Mouse (Mus musculus): ENCODE measurements around the gene Parl.

Gene Parl

DNA sequence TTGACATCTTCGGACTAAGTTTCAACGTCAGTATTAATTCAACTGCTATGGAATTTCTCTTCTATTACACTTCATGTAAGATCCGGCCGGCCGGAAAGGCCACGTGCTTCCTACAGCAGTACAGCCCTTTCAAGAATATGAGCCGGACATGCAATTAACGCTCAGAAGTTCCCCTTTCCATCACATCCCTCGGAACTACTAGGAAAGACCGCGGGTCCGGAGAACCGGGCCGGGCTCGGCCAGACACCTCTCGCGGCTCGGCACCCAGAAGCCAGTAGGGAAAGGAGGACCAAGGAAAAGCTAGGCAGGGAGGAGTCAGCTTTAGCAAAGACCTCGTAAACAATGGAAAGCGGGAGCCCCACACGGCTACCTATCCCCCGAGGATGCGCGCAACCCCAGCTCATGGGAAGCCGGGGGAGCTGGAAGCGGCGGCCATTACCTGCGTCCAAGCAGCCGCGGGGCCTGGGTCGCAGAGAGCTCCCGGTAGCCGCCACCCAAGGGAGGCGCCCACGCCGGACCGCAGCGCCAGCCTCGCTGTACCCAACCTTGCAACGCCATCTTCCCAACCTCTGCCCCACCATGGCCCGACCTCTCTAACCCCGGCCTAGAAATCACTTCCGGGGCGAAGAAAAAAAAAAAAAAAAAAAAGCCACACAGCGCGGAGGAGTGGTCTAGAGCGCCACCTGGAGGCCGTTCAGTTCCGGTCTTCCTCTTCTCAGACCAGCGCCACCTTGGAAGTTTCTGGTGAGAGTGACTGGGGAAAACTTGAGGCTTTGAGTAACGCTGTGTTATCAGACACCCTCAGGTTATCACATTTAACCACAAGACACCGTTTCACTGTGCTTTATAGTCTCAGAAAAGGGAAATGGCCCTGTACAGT lies at the start of gene Parl:
Parl (minus strand) TSS at position 618 of the 880 bp plus-strand sequence.
- peak; percentile 73 for DNase-seq (ENCODE audit: low spot score)

DNA sequence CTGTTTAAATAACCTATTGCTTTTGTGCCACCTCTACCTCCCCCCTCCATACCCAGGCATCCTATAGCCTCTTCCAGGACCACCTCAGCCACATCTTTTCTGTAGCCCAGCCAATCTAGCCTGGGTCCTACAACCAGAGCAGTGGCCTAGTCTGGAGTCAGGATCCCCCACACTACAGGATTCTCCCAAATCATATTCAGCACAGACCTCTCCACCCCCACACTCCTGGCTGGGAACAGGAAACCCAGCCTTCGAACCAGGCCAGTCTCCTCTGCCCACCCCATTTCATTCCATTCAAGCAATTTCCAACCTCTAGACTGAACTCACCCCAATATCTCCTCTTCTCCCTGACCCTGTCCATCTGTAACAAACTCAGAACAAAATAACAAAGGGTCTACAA lies 43.3 kb upstream of the Parl start:
- no peak for DNase-seq (ENCODE audit: low spot score)

DNA sequence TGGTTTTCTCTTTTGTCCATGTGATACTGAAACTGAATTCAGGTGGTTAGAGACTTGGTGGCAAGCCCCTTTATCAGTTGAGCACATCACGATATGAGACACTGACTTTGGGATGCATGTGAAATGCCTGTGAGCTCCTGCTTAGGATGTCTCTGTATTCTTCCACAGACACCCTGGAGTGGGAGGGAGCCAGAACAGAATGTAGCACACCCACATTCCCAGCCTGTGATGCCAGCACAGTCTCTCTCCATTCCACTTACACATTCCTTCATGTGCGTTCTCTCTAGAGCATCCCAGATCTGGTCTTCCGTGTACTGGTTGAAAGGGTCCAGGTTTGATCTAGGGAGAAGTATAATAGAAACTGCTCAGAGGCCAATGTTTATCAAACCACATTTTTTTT lies 36.4 kb upstream of the Parl start:
- no peak for DNase-seq (ENCODE audit: low spot score)

DNA sequence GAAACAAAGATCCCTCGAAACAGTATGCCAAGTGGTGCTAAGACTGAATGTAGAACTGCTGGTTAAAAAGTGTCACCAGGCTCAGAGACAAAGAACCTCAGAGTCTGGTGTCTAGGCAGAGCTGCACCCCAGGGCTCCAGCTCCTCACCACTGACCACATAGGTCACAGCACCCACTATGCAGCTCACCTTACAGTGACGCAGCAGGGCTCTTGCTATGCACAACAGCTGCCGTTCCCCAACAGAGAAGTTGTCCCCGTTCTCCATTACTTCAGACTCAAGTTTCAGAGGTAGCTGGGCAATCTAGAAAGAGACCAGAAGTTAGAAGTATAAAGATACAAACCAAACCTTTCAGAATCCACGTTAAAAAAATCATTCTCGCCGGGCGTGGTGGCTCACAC lies 32.7 kb upstream of the Parl start:
- no peak for DNase-seq (ENCODE audit: low spot score)

DNA sequence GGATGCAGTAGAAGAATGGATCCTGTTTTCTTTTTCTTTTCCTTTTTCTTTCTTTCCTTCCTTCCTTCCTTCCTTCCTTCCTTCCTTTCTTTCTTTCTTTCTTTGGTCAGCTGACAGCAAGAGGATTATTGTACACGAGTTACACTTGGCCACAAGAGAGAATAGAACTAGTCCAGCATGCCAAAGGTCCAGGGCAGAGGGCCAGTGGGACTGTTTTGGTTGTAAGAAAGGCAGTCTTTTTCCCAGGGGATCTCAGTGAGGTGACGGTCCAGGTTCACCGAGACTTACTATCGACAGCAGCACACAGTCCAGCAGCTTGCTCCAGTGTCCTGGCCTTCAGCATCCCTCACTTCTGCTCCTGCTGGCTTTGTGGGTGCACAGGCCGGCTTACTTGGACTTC lies 26.1 kb upstream of the Parl start:
- DNase-seq (ENCODE audit: low spot score): no peak

GRCm38 (mm10) chr16:20325286-20325685 lies 23.1 kb upstream of the Parl start, which contains the start of gene Cyp2ab1:
Gene Cyp2ab1, minus strand, starts transcription at chr16:20325404.
- DNase-seq (ENCODE audit: low spot score): no peak

- no peak for DNase-seq (ENCODE audit: low spot score)
Measured at GRCm38 (mm10) chr16:20323907-20324306, 21.7 kb upstream of the Parl start.

DNA sequence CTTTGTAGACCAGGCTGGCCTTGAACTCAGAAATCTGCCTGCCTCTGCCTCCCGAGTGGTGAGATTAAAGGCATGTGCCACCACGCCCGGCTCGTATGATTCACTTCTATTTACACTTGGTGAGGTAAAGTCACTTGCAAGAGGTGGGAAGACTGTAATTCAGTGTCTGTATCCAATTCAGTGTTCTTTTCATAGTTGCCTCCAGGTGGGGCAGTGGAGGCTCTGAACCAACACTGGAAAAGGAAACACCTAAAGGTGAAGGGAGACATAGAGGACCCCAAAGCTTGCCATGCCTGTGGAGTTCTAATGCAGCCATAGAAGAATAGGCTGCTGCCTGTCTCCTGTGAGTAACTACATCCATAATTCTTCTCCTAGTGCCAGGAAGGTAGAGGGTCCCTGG lies 20.1 kb upstream of the Parl start:
- no peak for DNase-seq (ENCODE audit: low spot score)

DNA sequence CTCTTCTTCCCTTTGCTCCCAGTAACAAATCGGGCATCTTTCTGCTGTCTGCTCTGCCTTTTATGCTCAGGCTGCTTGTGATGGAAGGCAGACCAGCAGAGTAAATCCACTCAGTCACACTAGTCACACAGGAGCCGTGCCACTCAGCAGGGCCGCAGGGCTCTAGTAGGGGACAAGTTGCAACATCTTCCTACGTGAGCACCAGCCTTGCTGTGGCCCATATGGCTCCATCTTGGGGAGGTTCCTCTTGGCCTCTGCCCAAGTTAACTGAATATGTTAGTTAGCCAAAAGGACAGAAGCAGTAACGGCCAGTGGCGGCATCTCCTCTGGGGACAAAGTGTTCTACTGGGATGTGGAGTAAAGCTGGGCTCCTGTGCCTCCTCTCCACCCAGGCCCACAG lies 14.6 kb upstream of the Parl start:
- DNase-seq (ENCODE audit: low spot score): no peak

DNA sequence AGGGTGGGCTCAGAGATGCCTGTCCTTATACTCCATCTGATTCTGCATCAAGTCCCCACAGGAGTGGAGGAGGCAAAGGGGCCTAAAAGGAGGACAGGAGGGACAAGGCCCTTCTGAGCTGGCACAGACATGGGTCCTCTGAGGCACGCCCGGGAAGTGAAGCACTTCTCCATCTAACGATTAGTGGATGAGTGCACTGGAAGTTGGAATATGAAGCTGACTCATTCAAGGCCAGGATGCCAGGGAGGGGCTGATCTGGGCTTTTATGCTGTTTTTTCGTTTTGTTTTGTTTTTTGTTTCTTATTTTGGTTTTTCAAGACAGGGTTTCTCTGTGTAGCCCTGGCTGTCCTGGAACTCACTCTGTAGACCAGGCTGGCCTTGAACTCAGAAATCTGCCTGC lies 13.1 kb upstream of the Parl start:
- no peak for DNase-seq (ENCODE audit: low spot score)

DNA sequence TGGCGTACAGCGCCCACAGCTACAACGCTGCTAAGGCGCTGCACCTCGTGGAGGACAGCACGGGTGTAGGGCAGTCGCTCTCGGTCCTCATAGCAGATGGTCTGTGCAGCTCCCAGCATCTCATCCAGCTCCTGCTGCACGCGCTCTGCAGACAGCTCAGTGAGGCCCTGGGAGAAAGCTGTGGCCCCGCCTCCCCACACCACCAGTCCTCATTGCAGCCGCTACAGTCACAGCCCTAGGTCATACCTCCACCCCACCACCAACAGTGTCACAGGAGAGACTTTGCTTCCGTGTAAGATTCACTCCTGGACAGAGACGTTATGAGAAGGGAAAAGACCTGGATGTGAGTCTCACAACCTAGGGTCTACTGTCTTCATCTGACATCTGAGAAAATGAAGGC lies 10.1 kb upstream of the Parl start:
- no peak for DNase-seq (ENCODE audit: low spot score)

GRCm38 (mm10) chr16:20300076-20300475 lies 2.1 kb downstream of the Parl start:
- DNase-seq (ENCODE audit: low spot score): no peak

GRCm38 (mm10) chr16:20280238-20280637 lies 21.9 kb downstream of the Parl start:
- DNase-seq (ENCODE audit: low spot score): no peak

DNA sequence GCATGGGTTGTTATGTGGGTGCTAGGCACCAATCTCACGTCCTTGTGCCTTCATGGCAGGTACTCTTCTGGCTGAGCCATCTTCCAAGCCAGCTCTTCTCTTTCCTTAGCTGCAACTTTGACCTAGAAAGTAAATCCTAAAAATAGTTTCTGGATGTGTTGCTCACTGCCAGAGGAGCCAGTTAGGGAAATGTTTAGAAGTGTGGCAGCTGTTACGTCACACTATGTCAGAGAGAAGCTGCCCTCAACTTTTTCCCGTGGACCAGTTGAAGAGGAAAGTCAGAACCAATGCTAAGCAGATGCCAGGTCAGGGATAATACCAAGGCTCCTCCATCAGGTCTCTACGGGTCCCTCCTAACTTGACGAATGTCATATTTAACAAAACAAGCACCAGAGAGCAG lies 22.8 kb downstream of the Parl start:
- DNase-seq (ENCODE audit: low spot score): no peak

- no peak for DNase-seq (ENCODE audit: low spot score)
Measured at GRCm38 (mm10) chr16:20272994-20273393, 29.2 kb downstream of the Parl start.

GRCm38 (mm10) chr16:20271339-20271738 lies 30.8 kb downstream of the Parl start:
- DNase-seq (ENCODE audit: low spot score): no peak

DNA sequence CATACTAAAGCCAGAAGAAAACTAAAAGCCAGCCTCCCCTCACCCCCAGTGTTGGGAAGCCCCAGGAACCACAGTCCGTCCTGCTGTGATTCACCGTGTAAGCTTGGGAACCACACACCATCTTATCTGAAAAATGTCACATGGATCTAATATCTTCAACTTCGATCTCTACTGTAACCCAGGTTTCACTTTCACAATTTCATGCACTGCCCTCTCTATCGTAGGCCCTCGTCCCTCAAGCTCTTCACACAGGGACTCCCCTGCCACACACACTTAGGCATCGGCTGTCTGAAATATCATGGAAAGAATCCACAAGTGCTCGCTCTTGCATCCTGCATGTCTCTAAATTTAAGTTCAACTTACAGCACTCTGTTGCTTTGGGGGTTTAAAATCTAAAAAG lies 37.1 kb downstream of the Parl start:
- no peak for DNase-seq (ENCODE audit: low spot score)

DNA sequence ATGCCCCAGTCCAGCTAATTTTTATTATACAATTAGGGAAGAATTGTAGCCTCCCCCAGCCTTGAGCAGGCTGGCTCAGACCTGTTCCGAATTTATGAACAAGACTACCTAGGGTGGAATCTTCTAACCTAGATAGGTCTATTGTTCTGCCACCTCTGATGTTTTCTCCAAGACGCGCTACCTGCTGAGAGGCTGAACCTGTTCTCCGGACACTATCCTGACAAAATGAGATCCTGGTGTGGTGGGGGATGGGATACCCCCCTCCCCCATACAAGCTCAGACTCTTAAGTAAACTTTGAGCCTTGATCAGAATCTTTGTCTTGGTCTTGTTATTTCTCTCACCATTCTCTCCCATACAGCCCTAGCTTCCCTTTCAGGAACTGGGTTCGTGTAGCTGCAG lies 44.3 kb downstream of the Parl start:
- no peak for DNase-seq (ENCODE audit: low spot score)

GRCm38 (mm10) chr16:20248442-20249174 lies 53.6 kb downstream of the Parl start:
- DNase-seq (ENCODE audit: low spot score): no peak

GRCm38 (mm10) chr16:20247103-20247502 lies 55.1 kb downstream of the Parl start:
- no peak for DNase-seq (ENCODE audit: low spot score)

GRCm38 (mm10) chr16:20240468-20241414 lies 61.4 kb downstream of the Parl start, which contains the start of gene Map6d1:
Gene Map6d1, minus strand, starts transcription at chr16:20241358.
- DNase-seq (ENCODE audit: low spot score): peak; percentile 29

DNA sequence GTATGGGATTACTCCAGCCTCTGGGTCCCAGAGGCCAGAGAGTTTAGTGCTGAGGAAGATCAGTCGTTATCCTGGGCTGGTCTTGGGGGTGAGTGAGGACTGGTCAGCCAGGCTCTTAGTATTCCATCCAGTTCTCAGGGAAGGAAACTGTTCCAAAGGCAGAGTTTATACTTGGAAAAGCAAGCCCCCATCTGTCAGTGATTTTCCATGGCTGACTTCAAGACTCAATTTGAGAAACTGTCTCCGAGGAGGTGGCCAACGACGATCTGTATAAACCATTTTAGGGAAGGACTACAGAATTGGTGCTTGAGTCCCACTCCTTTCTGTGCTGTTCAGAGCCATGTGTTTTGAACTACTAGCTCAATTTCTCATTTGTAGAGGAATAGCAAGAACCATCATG lies 63.5 kb downstream of the Parl start:
- no peak for DNase-seq (ENCODE audit: low spot score)
